Mouse (Mus musculus) embryo, embryonic 10 days (tissue): Measurements from ENCODE around the gene Dpm1.

Experiments used
- DNase-seq: peaks from one replicate; pipeline ENCODE4 v3.0.0-alpha.2; 2015; ENCODE audit warnings: low spot score

Gene Dpm1

DNA sequence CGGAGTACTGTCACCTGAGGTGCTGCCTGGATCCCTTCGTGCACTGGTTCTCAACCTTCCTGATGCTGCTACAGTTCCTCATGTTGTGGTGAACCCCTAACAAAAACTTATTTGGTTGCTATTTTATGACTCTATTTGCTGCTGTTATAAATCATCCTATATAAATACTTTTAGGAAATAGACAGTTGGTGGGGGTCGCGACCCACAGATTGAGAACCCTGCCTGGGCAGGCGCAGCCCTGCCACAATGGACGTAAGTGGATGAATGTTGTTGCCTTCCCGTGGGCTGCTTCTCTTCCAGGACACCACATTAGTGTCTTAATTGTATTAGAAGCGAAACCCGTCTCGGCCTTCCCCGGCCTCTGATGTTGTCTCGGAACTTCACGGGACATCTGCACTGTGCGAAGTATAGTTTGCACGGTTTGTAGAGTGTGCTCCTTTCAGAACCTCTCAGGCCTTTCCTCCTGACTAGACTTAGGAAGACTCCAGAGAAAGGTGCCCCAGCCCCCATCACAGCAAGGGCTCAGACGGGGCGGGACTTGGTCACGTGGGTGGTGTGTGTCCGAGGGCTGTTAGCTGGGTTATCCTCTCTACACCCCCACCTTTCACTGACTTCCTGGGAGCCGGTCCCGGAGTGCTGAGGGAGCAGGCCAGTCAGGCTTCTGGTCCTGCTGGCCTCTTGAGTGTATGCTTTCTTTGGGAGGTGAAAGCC, 63.5 kb downstream of the Dpm1 start:
- no peak for DNase-seq

DNA sequence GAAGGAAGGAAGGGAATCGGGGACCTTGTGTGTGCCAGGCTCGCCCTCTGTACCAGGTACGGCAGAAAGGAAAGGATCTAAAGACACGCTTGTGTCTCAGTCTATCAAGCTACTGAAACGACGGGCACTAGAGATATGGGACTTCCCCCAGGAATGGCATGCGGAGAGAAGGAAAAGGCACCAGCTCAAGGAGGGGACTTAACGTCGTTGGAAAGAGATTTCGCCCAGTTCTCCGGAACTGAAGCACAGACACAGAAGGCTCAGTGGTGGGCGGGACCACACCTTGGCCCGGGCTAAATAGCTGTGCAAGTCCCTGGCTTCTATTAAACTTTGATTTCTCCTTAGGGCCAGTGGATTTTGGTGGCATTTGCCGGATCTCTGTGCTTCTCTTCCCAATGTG, 68.4 kb downstream of the Dpm1 start:
- DNase-seq = peak; percentile 45

DNA sequence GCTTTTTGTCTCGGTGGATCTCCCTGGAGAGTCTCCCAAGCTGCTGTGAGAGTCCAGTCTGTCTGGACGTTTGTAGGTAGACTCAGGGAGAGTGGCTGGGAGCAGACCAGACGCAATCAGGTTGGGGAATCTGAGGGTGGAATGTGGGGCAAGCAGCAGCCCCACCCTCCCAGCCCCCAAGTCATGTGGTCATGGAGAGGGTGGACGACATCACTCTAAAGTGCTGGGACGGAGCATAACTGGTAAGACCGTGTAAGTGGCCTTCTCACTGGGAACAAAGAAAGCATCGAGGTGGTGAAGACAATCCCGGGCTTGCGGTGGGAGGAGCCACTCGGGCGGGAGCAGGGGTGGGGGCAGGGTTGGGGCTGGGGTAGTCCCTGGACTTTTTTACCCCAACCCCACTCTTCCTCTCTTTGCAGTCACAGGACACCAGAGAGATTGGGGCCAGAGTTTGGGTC, 68.8 kb downstream of the Dpm1 start:
- peak; percentile 40 for DNase-seq

DNA sequence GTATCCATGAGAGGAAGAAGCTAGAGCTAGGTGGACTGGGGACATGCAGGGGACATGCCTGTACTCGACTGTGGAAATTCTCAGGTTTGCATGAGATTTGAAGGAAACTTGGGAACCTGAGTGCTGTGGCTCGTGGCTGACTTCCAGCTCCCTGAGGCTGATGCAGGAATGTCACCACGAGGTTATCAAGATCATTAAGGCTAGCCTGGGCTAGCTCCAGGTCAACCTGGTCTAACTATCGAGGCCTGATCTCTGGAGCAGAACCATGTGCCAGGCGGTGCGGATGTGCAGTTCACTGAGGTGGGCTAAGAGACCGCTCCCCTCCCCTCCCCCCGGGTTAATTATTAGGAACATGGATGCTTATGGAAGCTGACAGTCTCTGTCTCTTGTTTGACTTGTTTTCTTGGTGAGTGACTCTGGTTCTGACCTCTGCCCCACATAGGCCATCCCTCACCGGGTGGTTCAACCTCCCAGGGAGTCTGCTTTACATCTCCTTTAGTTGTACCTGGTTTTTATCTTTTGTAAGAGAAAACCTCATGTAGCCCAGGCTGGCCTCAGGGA, 69.9 kb downstream of the Dpm1 start:
- DNase-seq = no peak
